Mouse (Mus musculus) CH12.LX (cell line): ENCODE results near the gene Rbm14. TPM values are rescaled to one million over a fixed set of nuclear protein-coding genes. Genes with fewer than 3 reads are reported as not detected.
A peak's percentile ranks its signal among the peaks of the same experiment; 100 is the strongest.
"Not testable (repeated sequence)": the region's sequence is repeated elsewhere in the genome, so short reads cannot be mapped to it uniquely, and the experiment has no call there.

ENCODE experiments used
- DNase-seq: peaks from one replicate; pipeline ENCODE4 v3.0.0-alpha.2; 2013; ENCODE audit errors: extremely low read depth
- H3K27ac ChIP-seq: 2 replicates; pipeline ENCODE4 v1.5.1; 2012; ENCODE audit warnings: low read depth, mild to moderate bottlenecking, control low read depth, moderate library complexity; ENCODE audit not compliant: insufficient read depth
- H3K27me3 ChIP-seq: replicated peaks from 2 replicates; pipeline ENCODE3; 2012; ENCODE audit warnings: inconsistent platforms
- H3K36me3 ChIP-seq, 2 experiments: replicated peaks in 1 of 2; 2 replicates each; pipeline versions ENCODE3 to v1.6.1; 2012; ENCODE audit warnings: inconsistent platforms in 1 of 2, low read length in 1 of 2, mild to moderate bottlenecking in 1 of 2, mixed read lengths in 1 of 2, moderate library complexity in 1 of 2; ENCODE audit not compliant: control insufficient read depth in 1 of 2, insufficient read depth in 1 of 2
- H3K4me1 ChIP-seq, 2 experiments: 2 replicates each; pipeline ENCODE4 v1.6.1; 2012; ENCODE audit warnings: inconsistent platforms in 1 of 2, moderate library complexity in 1 of 2; ENCODE audit not compliant: insufficient read depth in 2 of 2, control insufficient read depth in 1 of 2
- H3K4me2 ChIP-seq: 2 replicates; pipeline ENCODE4 v1.6.1; 2012; ENCODE audit warnings: low read depth, mild to moderate bottlenecking, control low read depth; ENCODE audit not compliant: poor library complexity, insufficient read depth, severe bottlenecking
- H3K4me3 ChIP-seq, 3 experiments: fragments of 150-350 bp in 1 of 3; sonication (generic) in 1 of 3; replicated peaks in 1 of 3; 2 replicates each; pipeline versions ENCODE3 to v1.5.1; 2011 to 2012; ENCODE audit warnings: low read depth in 2 of 3, low read length in 2 of 3, mild to moderate bottlenecking in 2 of 3, moderate library complexity in 2 of 3, control low read depth in 1 of 3, improper control_type of control experiment in 1 of 3, inconsistent platforms in 1 of 3, mixed read lengths in 1 of 3; ENCODE audit not compliant: poor library complexity in 1 of 3
- H3K79me2 ChIP-seq: replicated peaks from 2 replicates; pipeline ENCODE4 v1.6.1; 2012; ENCODE audit warnings: mild to moderate bottlenecking, moderate library complexity; ENCODE audit not compliant: control insufficient read depth, poor library complexity, insufficient read depth, severe bottlenecking; ENCODE audit errors: extremely low read depth
- H3K9ac ChIP-seq: 2 replicates; pipeline ENCODE4 v1.6.1; 2012; ENCODE audit warnings: low read depth, mild to moderate bottlenecking, control low read depth, moderate library complexity; ENCODE audit not compliant: insufficient read depth
- H3K9me3 ChIP-seq: replicated peaks from 2 replicates; pipeline ENCODE3; 2012; ENCODE audit warnings: low read length, inconsistent platforms, mixed read lengths
- BHLHE40 ChIP-seq: IDR thresholded peaks from 2 replicates; pipeline ENCODE4 v1.6.1; 2011; ENCODE audit warnings: mild to moderate bottlenecking, low read depth, low read length, improper control_type of control experiment
- CHD1 ChIP-seq: IDR thresholded peaks from 2 replicates; pipeline ENCODE4 v1.6.1; 2012; ENCODE audit warnings: low read depth, low read length, improper control_type of control experiment, inconsistent platforms
- CHD2 ChIP-seq: IDR thresholded peaks from 2 replicates; pipeline ENCODE4 v1.6.1; 2011; ENCODE audit warnings: low read length, improper control_type of control experiment
- CTCF ChIP-seq, 2 experiments: IDR thresholded peaks in 1 of 2; conservative IDR thresholded peaks in 1 of 2; 2 replicates each; pipeline ENCODE4 v1.5.1; 2011 to 2012; ENCODE audit warnings: low read depth in 2 of 2, low read length in 2 of 2, improper control_type of control experiment in 1 of 2, inconsistent platforms in 1 of 2, mild to moderate bottlenecking in 1 of 2, moderate library complexity in 1 of 2
- ELF1 ChIP-seq: IDR thresholded peaks from 2 replicates; pipeline ENCODE4 v1.6.1; 2014; ENCODE audit warnings: low read depth, mild to moderate bottlenecking, inconsistent platforms, low read length, improper control_type of control experiment
- EP300 ChIP-seq: IDR thresholded peaks from 2 replicates; pipeline ENCODE4 v1.6.1; 2011; ENCODE audit warnings: low read length, improper control_type of control experiment
- ETS1 ChIP-seq: conservative IDR thresholded peaks from 2 replicates; pipeline ENCODE4 v1.6.1; 2012; ENCODE audit warnings: low read depth, mild to moderate bottlenecking, inconsistent platforms, low read length, improper control_type of control experiment, moderate library complexity
- GABPA ChIP-seq: IDR thresholded peaks from 2 replicates; pipeline ENCODE4 v1.6.1; 2012; ENCODE audit warnings: low read depth, low read length, improper control_type of control experiment, inconsistent platforms; ENCODE audit not compliant: insufficient replicate concordance
- JUN ChIP-seq: IDR thresholded peaks from 2 replicates; pipeline ENCODE4 v1.6.1; 2011; ENCODE audit warnings: low read depth, mild to moderate bottlenecking, low read length, improper control_type of control experiment, moderate library complexity; ENCODE audit not compliant: insufficient read depth
- MAFK ChIP-seq: IDR thresholded peaks from 2 replicates; pipeline ENCODE4 v1.6.1; 2011; ENCODE audit warnings: low read length, improper control_type of control experiment; ENCODE audit not compliant: insufficient replicate concordance
- MEF2A ChIP-seq: IDR thresholded peaks from 2 replicates; pipeline ENCODE4 v1.6.1; 2014; ENCODE audit warnings: low read depth, mild to moderate bottlenecking, inconsistent platforms, low read length, improper control_type of control experiment, borderline replicate concordance
- MXI1 ChIP-seq: IDR thresholded peaks from 2 replicates; pipeline ENCODE4 v1.6.1; 2011; ENCODE audit warnings: mild to moderate bottlenecking, low read depth, low read length, improper control_type of control experiment
- MYC ChIP-seq: IDR thresholded peaks from 2 replicates; pipeline ENCODE4 v1.6.1; 2011; ENCODE audit warnings: low read depth, mild to moderate bottlenecking, improper control_type of control experiment, low read length
- NELFE ChIP-seq: IDR thresholded peaks from 2 replicates; pipeline ENCODE4 v1.6.1; 2011; ENCODE audit warnings: low read depth, low read length, improper control_type of control experiment
- POLR2AphosphoS2 ChIP-seq: IDR thresholded peaks from 2 replicates; pipeline ENCODE4 v1.6.1; 2011; ENCODE audit warnings: low read depth, low read length, improper control_type of control experiment
- RAD21 ChIP-seq: IDR thresholded peaks from 2 replicates; pipeline ENCODE4 v1.6.1; 2011; ENCODE audit warnings: low read depth, mild to moderate bottlenecking, low read length, improper control_type of control experiment, moderate library complexity
- RCOR1 ChIP-seq: conservative IDR thresholded peaks from 2 replicates; pipeline ENCODE4 v1.6.1; 2012; ENCODE audit warnings: low read depth, mild to moderate bottlenecking, inconsistent platforms, low read length, improper control_type of control experiment
- SIN3A ChIP-seq: IDR thresholded peaks from 2 replicates; pipeline ENCODE4 v1.6.1; 2012; ENCODE audit warnings: low read length, improper control_type of control experiment, inconsistent platforms
- SMC3 ChIP-seq: IDR thresholded peaks from 2 replicates; pipeline ENCODE4 v1.6.1; 2011; ENCODE audit warnings: low read depth, low read length, improper control_type of control experiment
- TBP ChIP-seq: conservative IDR thresholded peaks from 2 replicates; pipeline ENCODE4 v1.6.1; 2011; ENCODE audit warnings: low read depth, low read length, improper control_type of control experiment
- TCF12 ChIP-seq: IDR thresholded peaks from 2 replicates; pipeline ENCODE4 v1.6.1; 2014; ENCODE audit warnings: low read depth, mild to moderate bottlenecking, inconsistent platforms, low read length, improper control_type of control experiment
- UBTF ChIP-seq: IDR thresholded peaks from 2 replicates; pipeline ENCODE4 v1.6.1; 2012; ENCODE audit warnings: low read depth, mild to moderate bottlenecking, inconsistent platforms, low read length, improper control_type of control experiment, moderate library complexity
- USF1 ChIP-seq: IDR thresholded peaks from 2 replicates; pipeline ENCODE4 v1.6.1; 2014; ENCODE audit warnings: low read depth, mild to moderate bottlenecking, inconsistent platforms, low read length, improper control_type of control experiment
- ZC3H11A ChIP-seq: IDR thresholded peaks from 2 replicates; pipeline ENCODE4 v1.6.1; 2012; ENCODE audit warnings: low read depth, mild to moderate bottlenecking, inconsistent platforms, low read length, improper control_type of control experiment
- dilution Hi-C: fragments of 300-500 bp; cut with MboI; formaldehyde crosslinking; loops from 2 replicates; pipeline ENCODE4 v1.14.3; 2020; ENCODE audit warnings: low sequenced_read_pairs; ENCODE audit not compliant: extremely low pct_unique_long_range_greater_than_20kb, extremely low pct_ligation_motif_present
- in situ Hi-C: fragments of 300-500 bp; cut with MboI; formaldehyde crosslinking; loops from 3 replicates; pipeline ENCODE4 v1.14.3; 2019; ENCODE audit warnings: low sequenced_read_pairs, low pct_ligation_motif_present, low pct_unique_long_range_greater_than_20kb, mixed read lengths
- polyA plus RNA-seq: library from polyadenylated mRNA; unstranded; fragments of >175 nt; gene quantifications from 2 replicates; pipeline ENCODE4 v1.2.1, GENCODE M21; 2012; ENCODE audit warnings: low read depth; ENCODE audit not compliant: insufficient read length
- total RNA-seq, 2 experiments: library from RNA; depleted of rRNA; stranded (reverse); fragments of 300-350 nt in 1 of 2; fragments of >200 nt in 1 of 2; gene quantifications; 2 replicates each; pipeline ENCODE4 v1.2.3; 2012 to 2014

Rbm14 gene
- total and polyA plus RNA-seq, 3 experiments, result 19.1 to 59.1 (median 47.1) TPM

DNA sequence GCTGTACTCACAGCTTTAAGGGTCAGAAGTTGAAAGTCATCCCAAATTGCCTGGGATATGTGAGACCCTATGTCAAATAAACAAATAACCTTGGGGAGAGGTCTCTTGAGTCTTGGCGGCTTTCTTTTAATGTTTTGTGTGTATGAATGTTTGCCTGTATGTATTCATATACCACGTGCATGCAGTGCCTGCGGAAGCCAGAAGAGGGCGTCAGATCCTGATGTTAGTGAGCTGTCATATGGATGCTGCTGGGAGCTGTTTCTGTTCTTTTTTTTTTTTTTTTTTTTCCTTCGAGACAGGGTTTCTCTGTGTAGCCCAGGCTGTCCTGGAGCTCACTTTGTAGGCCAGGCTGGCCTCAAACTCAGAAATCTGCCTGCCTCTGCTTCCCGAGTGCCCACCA is 1.6 kb upstream of the Rbm14 start:
- no peak overlapping the region for H3K9ac ChIP-seq
- TF ChIP-seq UBTF, result no peak
- TF ChIP-seq CTCF (conservative IDR thresholded peaks at IDR 0.05 in 1 of 2, IDR thresholded peaks at IDR 0.05 in 1 of 2; ENCODE audit: low read depth in 2 of 2, low read length in 2 of 2), result peak in 1 of 2 experiments; percentile 41; a peak in 3 of 4 replicates
- no peak for TF ChIP-seq RCOR1
- TF ChIP-seq USF1, result no peak
- TF ChIP-seq ELF1, result no peak
- in situ Hi-C loops, result no loop called here
- H3K4me2 ChIP-seq, result no peak overlapping the region
- H3K9me3 ChIP-seq, result peaks cover 7% of the 10 kb centered on the region
- H3K4me3 ChIP-seq, result no peak overlapping the region
- H3K27ac ChIP-seq, result no peak overlapping the region
- H3K79me2 ChIP-seq, result peaks cover 33% of the 10 kb centered on the region
- DNase-seq, result peak; percentile 37
- H3K36me3 ChIP-seq, result peaks cover 0 to 2% of the 10 kb centered on the region in 2 experiments
- dilution Hi-C loops, result no loop called here
- H3K27me3 ChIP-seq, result no peaks in the 10 kb centered on the region
- peaks cover 2 to 9% of the 10 kb centered on the region in 2 experiments; a peak in 3 of 4 replicates for H3K4me1 ChIP-seq

DNA sequence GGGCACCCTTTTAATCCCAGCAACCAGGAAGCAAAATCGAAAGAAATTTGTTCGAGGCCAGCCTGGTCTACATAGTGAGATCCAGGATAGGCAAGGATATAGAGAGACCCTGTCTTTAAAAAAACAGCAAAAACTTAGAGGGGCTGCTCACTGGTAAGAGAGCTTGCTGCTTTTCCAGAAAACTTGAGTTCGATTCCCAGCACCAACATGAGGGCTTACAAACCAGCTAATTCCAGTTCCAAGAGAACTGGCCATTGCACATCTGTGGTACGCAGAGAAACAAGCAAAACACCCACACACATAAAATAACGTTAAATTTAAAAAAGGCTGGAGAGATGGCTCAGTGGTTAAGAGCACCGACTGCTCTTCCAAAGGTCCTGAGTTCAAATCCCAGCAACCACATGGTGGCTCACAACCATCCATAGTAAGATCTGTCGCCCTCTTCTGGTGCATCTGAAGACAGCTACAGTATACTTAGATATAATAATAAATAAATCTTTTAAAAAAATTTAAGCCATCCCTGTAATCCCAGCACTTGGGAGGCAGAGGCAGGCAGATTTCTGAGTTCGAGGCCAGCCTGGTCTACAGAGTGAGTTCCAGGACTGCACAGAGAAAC is 1.0 kb upstream of the Rbm14 start:
- H3K27me3 ChIP-seq, H3K36me3 ChIP-seq, H3K27ac ChIP-seq, dilution Hi-C loops, H3K9me3 ChIP-seq, in situ Hi-C loops: not testable (repeated sequence)
- Histone ChIP-seq H3K9ac (peak overlapping the region; percentile 86), H3K4me2 (peak overlapping the region; percentile 79), H3K4me3 (peak overlapping the region; percentile 66 to 88 (median 75)), H3K4me1 (peaks cover 4 to 14% of the 10 kb centered on the region in 2 experiments; a peak in 3 of 4 replicates), H3K79me2 (peaks cover 38% of the 10 kb centered on the region)
- peak in 1 of 2 experiments; percentile 30; a peak in 1 of 4 replicates for TF ChIP-seq CTCF (conservative IDR thresholded peaks at IDR 0.05 in 1 of 2, IDR thresholded peaks at IDR 0.05 in 1 of 2; ENCODE audit: low read depth in 2 of 2, low read length in 2 of 2)
- DNase-seq, result peak; percentile 36

- H3K79me2 ChIP-seq, result peaks cover 44% of the 10 kb centered on the region
- peak overlapping the region; percentile 79 for H3K4me2 ChIP-seq
- in situ Hi-C loops, result no loop called here
- peak overlapping the region; percentile 69 for H3K27ac ChIP-seq
- no peaks in the 10 kb centered on the region for H3K27me3 ChIP-seq
- no peak for DNase-seq
- H3K9me3 ChIP-seq, result peaks cover 7% of the 10 kb centered on the region
- peak overlapping the region; percentile 66 to 88 (median 75) for H3K4me3 ChIP-seq
- dilution Hi-C loops, result no loop called here
- H3K4me1 ChIP-seq, result peaks cover 4 to 18% of the 10 kb centered on the region in 2 experiments; a peak in 3 of 4 replicates
- H3K9ac ChIP-seq, result peak overlapping the region; percentile 86
- peaks cover 0 to 11% of the 10 kb centered on the region in 2 experiments for H3K36me3 ChIP-seq
- TF ChIP-seq GABPA, result no peak
- no peak for TF ChIP-seq ZC3H11A
- no peak for TF ChIP-seq ELF1
- peak; percentile 49 for TF ChIP-seq SIN3A
- no peak for TF ChIP-seq MYC
- TF ChIP-seq EP300, result no peak
- no peak for TF ChIP-seq NELFE
- TF ChIP-seq MXI1, result no peak
- TF ChIP-seq JUN, result no peak
- TF ChIP-seq CHD1, result no peak
- no peak for TF ChIP-seq CTCF (conservative IDR thresholded peaks at IDR 0.05 in 1 of 2, IDR thresholded peaks at IDR 0.05 in 1 of 2; ENCODE audit: low read depth in 2 of 2, low read length in 2 of 2)
- TF ChIP-seq ETS1, result no peak
- no peak for TF ChIP-seq MAFK
- TF ChIP-seq MEF2A, result no peak
- TF ChIP-seq TBP, result peak; percentile 18; the same call in 1 of the 2 replicates
- TF ChIP-seq RAD21, result no peak
- TF ChIP-seq CHD2, result no peak
- TF ChIP-seq SMC3, result no peak
- TF ChIP-seq POLR2AphosphoS2, result no peak
- no peak for TF ChIP-seq BHLHE40
- TF ChIP-seq UBTF, result no peak
- no peak for TF ChIP-seq TCF12
Measured at GRCm38 (mm10) chr19:4811909-4812242, 442 bp upstream of the Rbm14 start.
